Mouse (Mus musculus) 3T3-L1 (cell line): ENCODE data around the gene Gm48551.

ENCODE experiments used
- DNase-seq: peaks from one replicate; pipeline ENCODE4 v3.0.0-alpha.2; 2015; ENCODE audit warnings: low read depth, low spot score

The Gm48551 gene

DNA sequence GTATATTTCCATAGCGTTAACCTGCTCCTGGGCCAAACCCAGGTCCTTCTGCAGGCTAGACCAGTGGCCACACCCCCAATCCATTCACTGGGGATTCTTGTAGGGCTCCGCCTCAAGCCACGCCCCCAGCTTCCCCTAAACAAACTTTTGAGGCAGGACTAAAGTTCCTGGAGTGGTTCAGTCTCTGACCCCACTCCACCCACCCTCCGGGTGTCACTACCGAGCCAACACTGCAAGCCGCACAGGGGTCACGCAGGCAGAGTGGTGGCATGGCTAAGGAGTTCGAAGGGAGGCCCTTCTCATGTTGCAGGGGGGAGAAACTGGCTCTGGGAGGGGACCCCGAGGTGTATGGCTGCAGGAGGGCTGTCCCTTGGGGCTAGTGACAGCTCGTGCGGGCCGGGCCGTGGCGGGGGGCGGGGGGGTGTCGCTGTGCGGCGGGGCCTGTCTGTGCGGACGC is 45.4 kb downstream of the Gm48551 start:
- peak; percentile 92 for DNase-seq

GRCm38 (mm10) chr10:81430141-81430830 is 46.0 kb downstream of the Gm48551 start:
- peak; percentile 72 for DNase-seq

DNA sequence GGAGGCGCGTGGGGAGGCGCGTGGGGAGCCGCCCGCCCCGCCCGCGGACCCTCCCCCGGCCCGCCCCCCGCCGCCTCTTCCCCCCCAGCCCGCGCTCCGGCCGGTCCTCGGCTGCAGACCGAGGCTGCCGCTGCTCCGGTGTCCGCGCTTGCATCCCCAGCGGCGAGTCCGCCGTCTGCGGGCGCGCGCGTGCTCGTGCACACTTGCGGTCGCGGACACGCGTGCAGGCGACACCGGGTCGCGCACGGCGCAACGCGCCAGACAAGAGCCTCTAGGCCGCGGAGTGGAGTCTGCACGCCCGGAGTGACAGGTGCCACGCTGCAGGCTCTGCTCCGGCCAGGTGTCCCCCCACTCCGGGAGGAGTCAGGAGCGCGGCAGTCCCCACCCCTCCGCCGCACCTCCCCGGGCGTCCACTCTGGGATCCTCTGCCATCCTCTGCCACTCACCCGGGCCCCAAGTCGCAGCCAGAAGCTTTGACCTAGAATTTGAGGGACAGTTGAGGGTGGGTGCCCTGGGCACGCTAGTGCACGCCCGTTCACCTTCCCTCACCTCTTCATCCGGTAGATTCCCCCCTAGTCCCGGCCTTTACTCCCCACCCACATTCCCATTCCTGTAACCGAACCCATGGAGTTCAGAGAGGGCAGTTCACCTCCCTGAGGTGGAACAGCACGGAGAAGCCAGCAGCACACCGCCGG is 46.7 kb downstream of the Gm48551 start:
- DNase-seq, result no peak

- DNase-seq, result peak; percentile 63
These were observed 47.4 kb downstream of the Gm48551 start for GRCm38 (mm10) chr10:81431526-81432168.

DNA sequence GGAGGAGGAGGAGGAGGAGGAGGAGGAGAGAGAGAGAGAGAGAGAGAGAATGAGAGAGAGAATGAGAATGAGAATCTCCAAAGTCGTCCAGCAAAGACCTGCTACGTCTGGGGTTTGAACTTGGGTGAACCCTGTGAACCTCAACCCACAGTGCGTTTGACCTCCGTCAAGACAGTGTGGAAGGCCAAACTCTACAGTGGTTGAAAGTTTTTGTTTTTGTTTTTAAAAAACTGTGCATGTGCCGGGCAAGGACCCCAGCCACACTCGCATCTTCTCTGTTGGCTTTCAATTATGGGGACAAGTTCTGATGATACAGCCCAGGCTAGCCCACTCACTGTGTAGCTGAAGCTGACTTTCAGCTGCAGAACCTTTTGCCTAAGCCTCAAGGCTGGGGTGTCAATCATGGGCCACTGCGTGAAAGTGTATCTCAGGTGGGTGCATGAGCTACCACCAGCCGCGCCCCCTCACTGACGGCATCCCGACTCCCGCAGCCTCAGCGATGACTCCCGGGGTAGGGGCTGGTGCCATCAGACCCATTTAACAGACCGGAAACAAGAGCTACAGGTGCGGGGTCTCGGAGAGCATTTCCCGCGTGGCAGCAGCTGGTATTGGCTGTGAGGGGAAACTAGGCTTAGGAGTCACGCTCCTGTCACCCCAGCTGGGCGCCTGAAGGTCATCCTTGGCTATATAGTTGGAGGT is 48.1 kb downstream of the Gm48551 start:
- no peak for DNase-seq

DNA sequence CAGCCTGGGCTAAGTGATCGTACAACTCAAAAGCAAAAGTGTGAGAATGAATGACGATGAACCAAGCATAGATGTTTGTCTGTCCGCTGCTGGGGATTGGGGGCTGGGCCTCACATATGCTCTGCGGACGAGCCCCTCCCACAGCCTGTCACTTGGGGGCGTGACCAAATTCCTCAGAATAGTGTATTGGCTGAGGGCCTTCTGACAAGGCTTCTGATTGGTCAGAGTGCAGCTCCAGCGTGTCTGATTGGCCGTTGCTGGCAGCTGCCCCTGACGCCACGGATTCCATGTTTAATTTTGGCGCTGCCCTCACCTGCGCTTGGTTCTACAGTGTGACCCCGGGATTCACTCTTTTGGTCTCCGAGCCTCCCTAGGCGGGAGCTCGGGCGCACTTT is 48.6 kb downstream of the Gm48551 start:
- peak; percentile 83 for DNase-seq

DNA sequence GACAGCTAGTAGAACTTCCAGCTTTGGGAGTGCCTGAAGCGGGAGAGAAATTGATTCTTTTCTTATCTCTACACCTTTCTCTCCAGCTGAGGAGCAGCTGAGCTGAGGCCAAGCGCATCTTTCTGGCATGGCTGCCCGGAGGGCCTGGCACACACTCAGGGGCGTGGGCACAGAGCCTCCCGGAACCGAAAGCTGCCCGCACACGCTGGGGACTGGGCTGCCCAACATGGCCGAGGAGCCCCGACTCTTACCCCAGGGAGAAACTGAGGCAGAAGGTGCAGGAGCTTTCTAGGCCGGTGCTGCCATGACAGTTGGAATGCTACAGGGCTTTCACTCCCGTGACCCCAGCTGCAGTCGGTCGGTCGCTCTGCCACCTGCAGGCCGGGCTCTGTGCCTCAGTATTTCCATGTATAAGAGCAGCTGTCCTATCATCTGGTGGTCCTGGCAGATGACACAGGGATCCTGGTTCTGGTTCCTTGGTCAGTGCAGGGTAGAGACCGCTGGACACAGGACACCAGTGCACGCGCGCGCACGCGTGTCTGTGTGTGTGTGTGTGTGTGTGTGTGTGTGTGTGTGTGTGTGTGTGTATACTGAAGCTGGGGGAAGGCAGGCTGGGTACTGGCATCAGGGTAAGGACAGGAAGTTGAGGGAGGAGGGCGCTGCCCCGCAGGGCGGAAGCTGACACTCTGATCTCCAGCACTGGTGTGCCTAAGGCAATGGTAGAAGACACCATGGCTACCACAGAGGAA is 49.4 kb downstream of the Gm48551 start:
- DNase-seq, result no peak

DNA sequence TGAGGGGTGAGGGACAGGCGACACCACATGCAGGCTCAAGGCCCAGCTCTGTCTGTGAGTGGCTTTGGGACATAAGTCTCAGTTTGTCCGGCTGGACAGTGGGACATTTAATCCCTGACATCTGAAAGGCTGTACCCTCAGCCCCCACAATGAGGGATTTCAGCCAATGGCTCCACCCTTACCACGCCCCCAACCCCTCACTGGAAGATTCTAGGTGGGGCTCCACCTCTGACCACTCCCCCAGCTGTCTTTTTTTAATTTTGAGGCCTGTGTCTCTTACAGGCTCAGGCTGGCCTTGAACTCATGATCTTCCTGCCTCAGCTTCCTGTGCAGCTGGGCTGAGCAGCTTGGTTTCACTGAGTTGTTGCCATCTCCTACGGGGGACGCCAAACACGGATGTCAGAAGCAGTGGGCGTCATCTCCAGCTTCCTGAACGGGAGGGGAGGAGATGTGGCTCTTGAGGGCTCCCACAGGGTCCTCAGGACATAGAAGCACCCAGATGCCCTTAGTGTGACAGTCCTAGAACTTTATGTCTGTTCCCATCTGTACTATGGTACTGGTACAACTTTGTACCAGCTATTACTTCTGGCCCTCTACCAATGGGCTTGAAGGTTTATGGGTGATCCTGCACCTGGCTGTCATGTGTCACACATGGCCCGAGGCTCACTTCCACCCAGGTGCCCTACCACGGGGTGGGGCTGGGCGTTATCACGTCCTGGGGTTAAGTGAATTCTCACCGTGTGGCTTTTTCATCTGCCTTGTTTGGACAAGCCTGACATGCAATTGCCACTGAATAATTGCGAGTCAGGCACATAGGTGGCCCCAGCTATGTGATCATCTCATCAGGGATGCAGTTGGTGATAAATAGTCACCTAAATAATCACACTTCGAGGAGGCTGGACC is 50.3 kb downstream of the Gm48551 start:
- no peak for DNase-seq

- no peak for DNase-seq
These were observed 51.2 kb downstream of the Gm48551 start for GRCm38 (mm10) chr10:81435436-81435835.

DNA sequence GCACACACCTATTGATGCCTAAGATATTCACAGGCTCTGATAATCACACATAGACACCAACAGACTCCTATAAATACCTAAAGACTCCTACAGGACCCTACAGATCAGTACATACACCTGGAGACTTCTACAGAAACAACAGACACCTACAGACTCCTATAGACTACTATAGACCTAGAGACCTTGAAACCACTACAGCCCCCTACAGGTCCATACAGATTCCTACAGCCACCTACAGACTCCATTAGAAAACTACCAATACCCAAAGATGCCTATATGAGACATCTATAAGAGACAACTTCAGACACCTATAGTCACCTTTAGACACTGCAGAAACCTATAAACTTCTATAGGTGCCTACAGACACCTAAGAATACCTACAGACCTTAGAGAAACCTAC is 56.8 kb downstream of the Gm48551 start:
- peak; percentile 40 for DNase-seq
